Mouse (Mus musculus) midbrain, postnatal 0 days (tissue): ENCODE measurements at regions not wholly inside any gene's neighbourhood (a gene's known extent, or its start where the extent isn't known, plus 50 kb on each side); places are given as distances from the start of the nearest gene placed in this dataset.

ENCODE experiments used
- ATAC-seq: fragments of 200-750 bp; cut with Nextera tagmentation; 2 replicates; pipeline ENCODE4 v1.8.0; 2017; ENCODE audit warnings: moderate number of reproducible peaks, mild to moderate bottlenecking, moderate TSS enrichment, moderate library complexity; ENCODE audit not compliant: low FRiP score
- DNase-seq: peaks from one replicate; pipeline ENCODE4 v3.0.0-alpha.2; 2015; ENCODE audit warnings: low spot score
- H3K27ac ChIP-seq: fragments of 300-500 bp; sonication (generic); 2 replicates; pipeline ENCODE4 v1.5.1; 2014; ENCODE audit warnings: low read depth, mild to moderate bottlenecking, low read length, mixed read lengths
- H3K27me3 ChIP-seq: fragments of 300-500 bp; sonication (generic); 2 replicates; pipeline ENCODE4 v1.6.1; 2014; ENCODE audit warnings: low read length, control low read depth, mixed read lengths; ENCODE audit not compliant: insufficient read depth
- H3K36me3 ChIP-seq: fragments of 300-500 bp; sonication (generic); 2 replicates; pipeline ENCODE4 v1.6.1; 2014; ENCODE audit warnings: low read length, control low read depth, mixed read lengths; ENCODE audit not compliant: insufficient read depth
- H3K4me1 ChIP-seq: fragments of 300-500 bp; sonication (generic); 2 replicates; pipeline ENCODE4 v1.6.1; 2014; ENCODE audit warnings: mild to moderate bottlenecking, control low read depth, antibody characterized with exemption, low read length, mixed read lengths; ENCODE audit not compliant: insufficient read depth
- H3K4me2 ChIP-seq: fragments of 300-500 bp; sonication (generic); 2 replicates; pipeline ENCODE4 v1.6.1; 2014; ENCODE audit warnings: low read depth, mild to moderate bottlenecking, low read length, mixed read lengths; ENCODE audit not compliant: poor library complexity, severe bottlenecking
- H3K4me3 ChIP-seq: fragments of 300-500 bp; sonication (generic); 2 replicates; pipeline ENCODE4 v1.5.1; 2014; ENCODE audit warnings: low read depth, mild to moderate bottlenecking, low read length, moderate library complexity
- H3K9ac ChIP-seq: fragments of 300-500 bp; sonication (generic); replicated peaks from 2 replicates; pipeline ENCODE4 v1.6.1; 2014; ENCODE audit warnings: mild to moderate bottlenecking, low read length, moderate library complexity, mixed read lengths; ENCODE audit not compliant: poor library complexity, severe bottlenecking
- H3K9me3 ChIP-seq: fragments of 300-500 bp; sonication (generic); 2 replicates; pipeline ENCODE4 v1.6.1; 2016; ENCODE audit warnings: low read length, control low read depth
- CTCF ChIP-seq: IDR thresholded peaks from 2 replicates; pipeline ENCODE4 v1.5.1; 2016; ENCODE audit warnings: antibody characterized with exemption, mild to moderate bottlenecking
- WGBS: fragments of 180-500 bp; shearing (Covaris S2); extraction: QIAGEN DNeasy Blood & Tissue Kit; methylation state at CpG from one replicate; pipeline ENCODE4 v1.1.7; 2014; 5-methylcytosine and 5-hydroxymethylcytosine counted together

- H3K9ac ChIP-seq: no peak overlapping the region
- 80% methylated on average over 5 of the region's 5 CpGs for WGBS
- ATAC-seq: no peak
- no peaks in the 10 kb centered on the region for H3K4me1 ChIP-seq
- H3K27me3 ChIP-seq: no peaks in the 10 kb centered on the region
- no peaks in the 10 kb centered on the region for H3K36me3 ChIP-seq
- H3K4me2 ChIP-seq: no peak overlapping the region
- no peak overlapping the region for H3K4me3 ChIP-seq
- H3K27ac ChIP-seq: no peak overlapping the region
- no peak for TF ChIP-seq CTCF
- DNase-seq: no peak
- H3K9me3 ChIP-seq: no peaks in the 10 kb centered on the region
Observed at GRCm38 (mm10) chr4:30011386-30012135, 1198.6 kb downstream of the Epha7 start.

DNA sequence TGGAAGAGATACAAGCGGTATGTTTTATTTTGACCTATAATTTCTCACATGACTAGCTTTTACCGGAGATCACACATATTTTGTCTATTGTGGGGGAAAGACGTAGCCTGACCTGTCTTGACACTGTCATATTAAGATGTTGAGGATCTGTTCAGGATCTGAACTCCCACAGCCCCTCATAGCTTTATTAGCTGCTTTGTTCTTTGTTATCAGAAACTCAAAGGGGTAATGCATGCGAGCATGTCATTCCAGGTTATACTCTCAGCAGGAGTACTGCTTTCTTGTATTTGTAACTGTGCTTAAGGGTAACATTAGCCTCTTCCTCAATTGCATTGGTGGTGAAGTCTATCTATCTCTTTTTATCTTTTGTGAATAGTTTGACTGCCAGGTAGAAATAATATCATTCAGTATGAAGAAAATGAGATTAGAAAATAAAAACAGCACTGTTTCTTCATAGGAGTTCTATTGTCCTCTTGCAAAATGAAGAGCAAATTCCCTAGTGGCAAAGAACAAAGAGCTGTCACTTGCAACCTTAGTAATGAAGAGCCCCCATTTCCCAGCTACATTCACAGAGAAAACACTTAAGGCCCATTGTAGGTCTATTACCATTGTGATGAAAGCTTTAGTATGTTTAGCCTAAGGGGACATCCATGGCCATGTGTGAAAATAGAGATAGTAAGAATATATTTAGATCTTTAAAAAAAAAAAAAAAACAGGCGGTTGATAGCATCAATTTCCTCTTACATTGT lies 1226.7 kb downstream of the Epha7 start:
- no peak overlapping the region for H3K9ac ChIP-seq
- ATAC-seq: no peak
- H3K4me1 ChIP-seq: no peaks in the 10 kb centered on the region
- H3K9me3 ChIP-seq: no peaks in the 10 kb centered on the region
- DNase-seq: no peak
- H3K4me2 ChIP-seq: no peak overlapping the region
- H3K27me3 ChIP-seq: no peaks in the 10 kb centered on the region
- H3K4me3 ChIP-seq: no peak overlapping the region
- TF ChIP-seq CTCF: no peak
- no peak overlapping the region for H3K27ac ChIP-seq
- no peaks in the 10 kb centered on the region for H3K36me3 ChIP-seq
- WGBS: 47% methylated on average over 5 of the region's 5 CpGs

DNA sequence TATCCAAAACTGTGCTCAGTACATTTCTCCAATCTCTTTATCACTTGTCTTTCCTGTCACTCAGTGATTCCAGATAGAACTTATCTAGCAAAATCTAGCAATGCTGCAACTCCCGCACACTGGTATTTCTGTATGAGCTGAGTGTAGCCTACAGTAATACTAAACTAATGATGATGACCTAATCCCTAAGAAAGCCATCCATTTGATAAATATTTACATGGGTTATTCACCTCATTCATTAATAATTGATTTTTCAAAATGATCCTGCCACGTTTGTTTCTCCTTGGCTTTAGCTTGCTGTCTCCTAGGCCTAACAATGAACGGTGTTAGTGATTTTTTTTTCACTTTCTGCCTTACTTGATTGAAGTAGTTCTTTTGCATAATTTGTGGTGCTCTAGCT lies 1252.1 kb downstream of the Epha7 start:
- Histone ChIP-seq H3K4me2 (no peak overlapping the region), H3K27ac (no peak overlapping the region), H3K4me1 (no peaks in the 10 kb centered on the region), H3K4me3 (no peak overlapping the region), H3K27me3 (no peaks in the 10 kb centered on the region), H3K9me3 (no peaks in the 10 kb centered on the region), H3K9ac (no peak overlapping the region), H3K36me3 (no peaks in the 10 kb centered on the region)
- DNase-seq (no peak), ATAC-seq (no peak)
- 77% methylated on average over 3 of the region's 3 CpGs for WGBS
- no peak for TF ChIP-seq CTCF

- TF ChIP-seq CTCF: no peak
- no peaks in the 10 kb centered on the region for H3K27me3 ChIP-seq
- no peaks in the 10 kb centered on the region for H3K4me1 ChIP-seq
- 46% methylated on average over 2 of the region's 2 CpGs for WGBS
- no peak overlapping the region for H3K4me2 ChIP-seq
- peak; percentile 19 for DNase-seq
- no peak overlapping the region for H3K9ac ChIP-seq
- no peaks in the 10 kb centered on the region for H3K9me3 ChIP-seq
- ATAC-seq: no peak
- H3K36me3 ChIP-seq: no peaks in the 10 kb centered on the region
- H3K27ac ChIP-seq: no peak overlapping the region
- no peak overlapping the region for H3K4me3 ChIP-seq
Observed at GRCm38 (mm10) chr4:30099166-30099565, 1286.2 kb downstream of the Epha7 start.

GRCm38 (mm10) chr4:30133011-30133410 lies 1320.1 kb downstream of the Epha7 start:
- Histone ChIP-seq H3K4me2 (no peak overlapping the region), H3K4me1 (no peaks in the 10 kb centered on the region), H3K36me3 (no peaks in the 10 kb centered on the region), H3K9me3 (no peaks in the 10 kb centered on the region), H3K27me3 (no peaks in the 10 kb centered on the region), H3K27ac (no peak overlapping the region), H3K4me3 (no peak overlapping the region), H3K9ac (no peak overlapping the region)
- TF ChIP-seq CTCF: no peak
- DNase-seq (peak; percentile 40), ATAC-seq (no peak)
